Mouse (Mus musculus) thymus, adult 2 months (tissue): ENCODE measurements around the gene Crmp1. TPM values are rescaled to one million over a fixed set of nuclear protein-coding genes. Genes with fewer than 3 reads are reported as not detected.

Source experiments
- DNase-seq: peaks from one replicate; pipeline ENCODE4 v3.0.0; 2021
- H3K27ac ChIP-seq: fragments of 200-500 bp; 2 replicates; pipeline ENCODE4 v1.5.1; 2012; ENCODE audit warnings: low read length, control low read depth; ENCODE audit not compliant: control insufficient read depth, insufficient read depth
- H3K27me3 ChIP-seq: fragments of 200-500 bp; 2 replicates; pipeline ENCODE4 v1.6.1; 2012; ENCODE audit warnings: mild to moderate bottlenecking, low read length, moderate library complexity, mixed read lengths; ENCODE audit not compliant: control insufficient read depth, insufficient read depth
- H3K36me3 ChIP-seq: fragments of 200-500 bp; 2 replicates; pipeline ENCODE4 v1.6.1; 2012; ENCODE audit warnings: mild to moderate bottlenecking, low read length, moderate library complexity; ENCODE audit not compliant: control insufficient read depth, insufficient read depth
- H3K4me1 ChIP-seq: fragments of 200-500 bp; replicated peaks from 2 replicates; pipeline ENCODE4 v1.6.1; 2012; ENCODE audit warnings: low read length; ENCODE audit not compliant: control insufficient read depth, insufficient read depth
- H3K4me3 ChIP-seq: fragments of 200-500 bp; 2 replicates; pipeline ENCODE4 v1.5.1; 2012; ENCODE audit warnings: mild to moderate bottlenecking, low read length, control low read depth, moderate library complexity; ENCODE audit not compliant: control insufficient read depth, insufficient read depth
- CTCF ChIP-seq: fragments of 200-500 bp; IDR thresholded peaks from 2 replicates; pipeline ENCODE4 v1.5.1; 2012; ENCODE audit warnings: mild to moderate bottlenecking, control low read depth, low read length, moderate library complexity, borderline replicate concordance; ENCODE audit not compliant: control insufficient read depth, poor library complexity, insufficient read depth; ENCODE audit errors: extremely low read depth
- POLR2A ChIP-seq: fragments of 200-500 bp; IDR thresholded peaks from 2 replicates; pipeline ENCODE4 v1.6.1; 2012; ENCODE audit warnings: mild to moderate bottlenecking, low read length, control low read depth, moderate library complexity; ENCODE audit not compliant: control insufficient read depth, poor library complexity, insufficient read depth; ENCODE audit errors: extremely low read depth
- WGBS: fragments of 180-500 bp; shearing (Covaris S2); methylation state at CpG from one replicate; pipeline ENCODE4 v1.1.7; 2018; 5-methylcytosine and 5-hydroxymethylcytosine counted together
- polyA plus RNA-seq: library from polyadenylated mRNA; depleted of rRNA; stranded (reverse); fragments of >200 nt; gene quantifications from 2 replicates; pipeline ENCODE4 v1.2.3, GENCODE M21; 2012

The Crmp1 gene
- polyA plus RNA-seq, 1 experiment: 2.8 TPM

DNA sequence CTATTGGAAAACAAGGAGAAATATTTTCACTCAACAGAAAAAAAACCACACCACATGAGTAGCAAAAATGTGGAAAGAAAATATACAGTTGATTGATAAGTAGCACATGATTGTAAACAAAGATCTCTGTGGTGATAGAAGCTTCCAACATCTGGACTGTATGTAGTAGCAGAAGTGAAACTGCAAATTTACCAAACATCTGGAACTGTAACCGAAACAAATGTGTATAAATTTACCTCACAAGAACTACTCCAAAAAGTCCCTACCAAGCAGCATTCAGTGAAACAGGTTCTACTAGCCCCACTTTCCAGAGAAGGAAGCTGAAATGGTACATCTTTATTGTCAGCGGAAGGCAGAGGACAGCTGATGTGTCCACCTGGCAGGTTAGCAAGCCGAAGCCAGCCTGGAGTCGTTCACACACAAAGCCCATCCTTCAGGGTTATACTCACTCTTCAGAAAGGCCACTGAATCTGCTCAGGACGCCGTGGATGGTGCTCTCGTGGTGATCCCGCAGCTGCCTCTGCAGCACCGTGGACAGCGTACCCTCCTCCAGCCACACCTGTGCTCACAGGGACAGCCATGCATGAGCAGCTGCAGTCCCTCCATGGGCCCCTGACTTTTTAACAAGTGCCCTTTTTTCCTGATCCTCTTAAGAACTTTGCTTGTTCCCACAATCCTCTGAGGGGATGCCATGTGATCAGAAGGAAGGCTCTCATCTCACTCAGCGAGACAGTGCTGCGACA is 71.4 kb downstream of the Crmp1 start:
- TF ChIP-seq POLR2A (no peak), CTCF (no peak)
- Histone ChIP-seq H3K4me1 (no peaks in the 10 kb centered on the region), H3K4me3 (no peak overlapping the region), H3K36me3 (no peaks in the 10 kb centered on the region), H3K27ac (no peak overlapping the region), H3K27me3 (no peaks in the 10 kb centered on the region)
- no peak for DNase-seq
- 86% methylated on average over 12 of the region's 12 CpGs for WGBS

DNA sequence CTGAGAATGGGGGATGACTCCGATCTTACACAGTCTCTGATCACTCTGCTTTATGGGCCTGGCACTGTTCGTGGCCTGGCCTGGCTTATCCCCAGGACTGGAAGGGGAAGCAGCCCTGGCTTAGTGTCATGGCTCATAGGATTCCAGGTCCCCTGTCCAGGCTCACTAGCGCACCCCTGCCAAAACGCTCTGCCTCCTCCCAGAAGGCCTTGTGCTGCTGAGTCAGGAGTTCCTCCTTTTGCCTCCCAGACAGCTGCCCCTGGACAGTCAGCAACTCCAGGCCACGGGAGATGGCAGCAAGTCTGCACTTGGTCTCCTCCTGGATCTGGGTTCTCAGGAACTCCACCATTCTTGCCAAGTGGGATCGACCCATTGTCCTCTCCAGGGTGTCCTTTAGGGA is 77.0 kb downstream of the Crmp1 start:
- Histone ChIP-seq H3K4me3 (no peak overlapping the region), H3K4me1 (no peaks in the 10 kb centered on the region), H3K27me3 (no peaks in the 10 kb centered on the region), H3K27ac (no peak overlapping the region), H3K36me3 (no peaks in the 10 kb centered on the region)
- WGBS: 75% methylated on average over 6 of the region's 6 CpGs
- no peak for DNase-seq
- TF ChIP-seq CTCF (no peak), POLR2A (no peak)

DNA sequence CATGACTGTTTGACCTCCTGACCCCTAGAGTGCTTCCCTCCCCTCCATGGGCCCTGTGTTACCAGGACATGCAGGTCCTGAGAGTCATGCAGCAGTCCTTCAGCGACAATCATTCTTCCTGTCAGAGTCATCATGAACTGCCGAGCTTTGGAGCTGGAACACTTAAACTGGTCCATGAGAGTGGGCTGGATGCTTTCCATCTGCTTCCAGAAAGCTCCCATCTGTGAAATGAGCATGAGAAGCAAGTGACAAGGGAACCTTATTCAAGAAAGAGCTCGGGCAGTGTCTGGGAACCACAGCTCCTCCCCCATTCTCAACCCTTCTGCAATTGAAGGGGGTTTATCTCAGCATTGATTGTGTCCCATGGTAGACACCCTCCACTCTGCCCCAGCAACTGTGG is 78.4 kb downstream of the Crmp1 start:
- TF ChIP-seq POLR2A (no peak), CTCF (no peak)
- Histone ChIP-seq H3K4me1 (no peaks in the 10 kb centered on the region), H3K36me3 (no peaks in the 10 kb centered on the region), H3K4me3 (no peak overlapping the region), H3K27me3 (no peaks in the 10 kb centered on the region), H3K27ac (no peak overlapping the region)
- DNase-seq: no peak
- 78% methylated on average over 3 of the region's 3 CpGs for WGBS

DNA sequence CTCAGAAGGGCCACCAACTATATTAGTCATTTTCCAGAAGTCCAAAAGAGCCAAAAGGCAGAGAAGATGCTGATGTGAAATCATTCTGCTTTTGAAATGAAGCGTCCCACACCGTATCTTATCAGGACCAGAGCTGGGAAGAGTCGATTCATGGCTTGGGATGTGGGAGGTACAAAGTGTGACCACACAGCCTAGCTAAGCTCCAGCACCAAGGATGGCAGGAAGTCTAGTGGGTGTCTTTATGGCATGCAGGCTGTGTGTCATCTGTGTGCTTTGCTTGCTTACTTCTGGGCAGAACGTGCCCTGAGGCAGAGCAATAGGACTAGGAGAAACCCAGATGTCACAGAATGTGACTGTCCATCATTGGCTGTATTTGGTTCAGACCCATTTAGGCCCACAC is 79.0 kb downstream of the Crmp1 start:
- Histone ChIP-seq H3K36me3 (no peaks in the 10 kb centered on the region), H3K4me3 (no peak overlapping the region), H3K27ac (no peak overlapping the region), H3K27me3 (no peaks in the 10 kb centered on the region), H3K4me1 (no peaks in the 10 kb centered on the region)
- WGBS: 87% methylated on average over 4 of the region's 4 CpGs
- no peak for DNase-seq
- TF ChIP-seq POLR2A (no peak), CTCF (no peak)

DNA sequence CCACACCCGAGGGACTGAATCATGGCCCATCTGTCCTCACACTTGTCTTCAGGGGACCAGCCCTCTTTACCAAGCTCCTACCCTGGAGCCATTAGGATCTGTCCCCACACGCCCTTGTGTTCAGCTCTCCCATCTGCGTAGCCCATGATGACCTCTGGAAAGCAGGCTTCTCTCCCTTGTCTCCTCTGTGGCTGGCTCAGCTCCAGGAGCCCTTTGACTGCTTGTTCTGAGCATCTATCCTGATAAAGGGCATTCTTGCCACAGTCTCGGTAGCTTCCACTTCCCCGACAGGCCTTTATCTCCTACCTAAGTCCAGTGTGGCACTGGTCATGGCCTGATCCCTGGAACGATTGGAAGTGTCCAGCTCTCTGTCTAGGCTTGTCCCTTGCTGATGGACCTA is 84.9 kb downstream of the Crmp1 start:
- WGBS: 91% methylated on average over 6 of the region's 6 CpGs
- DNase-seq: no peak
- Histone ChIP-seq H3K4me1 (no peaks in the 10 kb centered on the region), H3K36me3 (no peaks in the 10 kb centered on the region), H3K27ac (no peak overlapping the region), H3K27me3 (no peaks in the 10 kb centered on the region), H3K4me3 (no peak overlapping the region)
- TF ChIP-seq CTCF (no peak), POLR2A (no peak)

DNA sequence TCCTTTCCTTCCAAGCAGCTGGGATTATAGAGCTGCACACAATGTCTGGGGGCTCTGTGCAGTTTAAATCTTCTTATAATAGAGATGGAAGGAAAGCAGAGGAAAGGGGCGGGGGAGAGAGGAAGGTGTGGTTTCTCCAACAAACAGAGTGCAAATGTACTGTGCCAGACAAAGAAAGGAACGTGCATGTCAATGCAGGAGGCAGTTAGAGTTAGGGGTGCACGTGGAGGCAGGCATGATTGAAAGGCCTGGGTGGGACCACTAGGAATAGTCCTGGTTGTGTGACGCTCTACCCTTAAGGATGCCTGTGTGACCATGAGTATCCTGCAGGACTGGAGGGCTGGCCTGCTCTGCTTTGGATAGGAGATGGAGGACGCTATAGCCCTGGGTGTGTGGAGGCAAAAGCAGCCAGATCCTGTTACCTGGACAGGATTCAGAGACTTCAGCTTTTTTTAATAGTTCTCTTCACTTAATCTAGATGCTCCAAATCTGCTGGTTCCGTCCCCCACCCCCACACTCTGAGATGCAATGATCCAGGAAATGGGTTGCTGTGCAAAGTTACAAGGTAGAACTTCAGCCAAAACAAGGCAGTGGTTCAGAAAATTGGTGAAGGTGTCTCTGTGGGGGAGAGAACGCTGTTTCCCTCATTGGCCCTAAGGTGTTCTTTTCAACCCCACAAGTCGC is 88.9 kb downstream of the Crmp1 start:
- H3K4me1 ChIP-seq: no peaks in the 10 kb centered on the region
- H3K27me3 ChIP-seq: no peaks in the 10 kb centered on the region
- no peaks in the 10 kb centered on the region for H3K36me3 ChIP-seq
- H3K4me3 ChIP-seq: no peak overlapping the region
- no peak for DNase-seq
- no peak overlapping the region for H3K27ac ChIP-seq
- WGBS: 69% methylated on average over 8 of the region's 8 CpGs
- no peak for TF ChIP-seq POLR2A

DNA sequence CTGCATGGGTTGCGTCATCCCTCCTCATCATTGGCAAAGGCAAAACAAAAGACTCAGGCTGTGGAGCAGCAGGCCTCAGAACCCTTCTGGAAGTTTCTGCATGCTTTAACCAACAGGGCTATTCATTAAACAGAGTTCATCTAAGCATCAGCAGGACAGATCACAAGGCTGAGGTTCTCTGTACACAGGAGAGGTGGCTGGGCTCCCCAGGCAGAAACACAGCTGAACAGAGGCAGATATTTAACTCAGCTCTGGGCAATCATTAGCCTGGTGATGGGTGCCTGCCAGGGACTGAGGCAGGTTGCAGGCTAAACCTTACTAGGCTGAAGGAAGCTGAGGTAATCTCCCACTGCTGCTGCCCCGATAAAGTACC is 89.4 kb downstream of the Crmp1 start:
- H3K4me3 ChIP-seq: no peak overlapping the region
- no peaks in the 10 kb centered on the region for H3K4me1 ChIP-seq
- no peaks in the 10 kb centered on the region for H3K36me3 ChIP-seq
- TF ChIP-seq CTCF (no peak), POLR2A (no peak)
- no peak overlapping the region for H3K27ac ChIP-seq
- H3K27me3 ChIP-seq: no peaks in the 10 kb centered on the region
- 98% methylated on average over 2 of the region's 2 CpGs for WGBS
- no peak for DNase-seq
